Mouse (Mus musculus): ENCODE measurements at regions not wholly inside any gene's neighbourhood (a gene's known extent, or its start where the extent isn't known, plus 50 kb on each side); places are given as distances from the start of the nearest gene placed in this dataset.

- peak; percentile 21 for DNase-seq
These were observed 173.0 kb upstream of the Mki67 start for GRCm38 (mm10) chr7:135889016-135889726.

GRCm38 (mm10) chr7:135898876-135899275, 182.7 kb upstream of the Mki67 start:
- DNase-seq, result no peak

GRCm38 (mm10) chr7:135899765-135900164, 183.6 kb upstream of the Mki67 start:
- no peak for DNase-seq

GRCm38 (mm10) chr7:135900861-135901321, 184.7 kb upstream of the Mki67 start:
- DNase-seq, result peak; percentile 33

GRCm38 (mm10) chr7:135902106-135903055, 186.2 kb upstream of the Mki67 start:
- no peak for DNase-seq

GRCm38 (mm10) chr7:135911376-135911775, 195.2 kb upstream of the Mki67 start:
- DNase-seq, result no peak

GRCm38 (mm10) chr7:135913923-135914634, 197.9 kb upstream of the Mki67 start:
- no peak for DNase-seq

- no peak for DNase-seq
These were observed 207.7 kb upstream of the Mki67 start for GRCm38 (mm10) chr7:135923876-135924275.

GRCm38 (mm10) chr7:135924641-135925040, 208.5 kb upstream of the Mki67 start:
- no peak for DNase-seq

GRCm38 (mm10) chr7:135930091-135930490, 213.9 kb upstream of the Mki67 start:
- no peak for DNase-seq

- no peak for DNase-seq
These were observed 216.5 kb upstream of the Mki67 start for GRCm38 (mm10) chr7:135932595-135933175.

GRCm38 (mm10) chr7:135935180-135935579, 219.0 kb upstream of the Mki67 start:
- DNase-seq, result no peak

GRCm38 (mm10) chr7:135937465-135937864, 221.3 kb upstream of the Mki67 start:
- DNase-seq, result no peak

GRCm38 (mm10) chr7:135939341-135939740, 223.2 kb upstream of the Mki67 start:
- no peak for DNase-seq

- DNase-seq, result no peak
These were observed 226.7 kb upstream of the Mki67 start for GRCm38 (mm10) chr7:135942826-135943225.

GRCm38 (mm10) chr7:135946071-135946646, 230.0 kb upstream of the Mki67 start:
- no peak for DNase-seq

- DNase-seq, result no peak
These were observed 244.9 kb upstream of the Mki67 start for GRCm38 (mm10) chr7:135961026-135961425.

GRCm38 (mm10) chr7:135965528-135965927, 249.4 kb upstream of the Mki67 start:
- no peak for DNase-seq

GRCm38 (mm10) chr7:135966231-135966630, 250.1 kb upstream of the Mki67 start:
- no peak for DNase-seq

- no peak for DNase-seq
These were observed 252.5 kb upstream of the Mki67 start for GRCm38 (mm10) chr7:135968638-135969037.

GRCm38 (mm10) chr7:135986021-135986420, 269.9 kb upstream of the Mki67 start:
- DNase-seq, result peak; percentile 83

- DNase-seq, result no peak
These were observed 274.2 kb upstream of the Mki67 start for GRCm38 (mm10) chr7:135990321-135990720.
